Mouse (Mus musculus) intestine, embryonic 15.5 days (tissue): ENCODE data around the gene Acp2. TPM values are rescaled to one million over a fixed set of nuclear protein-coding genes. Genes with fewer than 3 reads are reported as not detected.
"Not testable (repeated sequence)": the region's sequence is repeated elsewhere in the genome, so short reads cannot be mapped to it uniquely, and the experiment has no call there.

Experiments used
- ATAC-seq: fragments of 200-750 bp; cut with Nextera tagmentation; 2 replicates; pipeline ENCODE4 v1.8.0; 2017; ENCODE audit warnings: moderate TSS enrichment, moderate library complexity
- H3K27ac ChIP-seq: fragments of 300-500 bp; sonication (generic); 2 replicates; pipeline ENCODE4 v1.5.1; 2015; ENCODE audit warnings: mild to moderate bottlenecking, inconsistent platforms
- H3K27me3 ChIP-seq: fragments of 300-500 bp; sonication (generic); replicated peaks from 2 replicates; pipeline ENCODE4 v1.6.1; 2015; ENCODE audit warnings: inconsistent platforms
- H3K36me3 ChIP-seq: fragments of 300-500 bp; sonication (generic); 2 replicates; pipeline ENCODE4 v1.6.1; 2015; ENCODE audit warnings: inconsistent platforms
- H3K4me1 ChIP-seq: fragments of 300-500 bp; sonication (generic); replicated peaks from 2 replicates; pipeline ENCODE4 v1.6.1; 2015; ENCODE audit warnings: inconsistent platforms
- H3K4me2 ChIP-seq: fragments of 300-500 bp; sonication (generic); replicated peaks from 2 replicates; pipeline ENCODE4 v1.6.1; 2015; ENCODE audit warnings: mild to moderate bottlenecking, inconsistent platforms
- H3K4me3 ChIP-seq: fragments of 300-500 bp; sonication (generic); replicated peaks from 2 replicates; pipeline ENCODE4 v1.5.1; 2015; ENCODE audit warnings: inconsistent platforms
- H3K9ac ChIP-seq: fragments of 300-500 bp; sonication (generic); 2 replicates; pipeline ENCODE4 v1.6.1; 2015; ENCODE audit warnings: inconsistent platforms
- H3K9me3 ChIP-seq: fragments of 300-500 bp; sonication (generic); 2 replicates; pipeline ENCODE4 v1.6.1; 2016; ENCODE audit warnings: inconsistent platforms
- WGBS: fragments of 180-500 bp; shearing (Covaris S2); methylation state at CpG from one replicate; pipeline ENCODE4 v1.1.7; 2015; 5-methylcytosine and 5-hydroxymethylcytosine counted together
- polyA plus RNA-seq: library from polyadenylated mRNA; unstranded; fragments of >200 nt; fragmentation: Nextera tagmentation; extraction: Ambion mirVana; gene quantifications from 2 replicates; pipeline ENCODE4 v1.2.1, GENCODE M21; 2015

The Acp2 gene
- polyA plus RNA-seq, 1 experiment from 2014 or later: 20.9 TPM

- ATAC-seq: no peak
- H3K4me1 ChIP-seq: peaks cover 10% of the 10 kb centered on the region
- H3K36me3 ChIP-seq: peaks cover 8% of the 10 kb centered on the region; the same call in 1 of the 2 replicates
- no peaks in the 10 kb centered on the region for H3K27me3 ChIP-seq
- 10% methylated on average over 20 of the region's 20 CpGs for WGBS
- peak overlapping the region; percentile 95 for H3K27ac ChIP-seq
- peak overlapping the region; percentile 64 for H3K4me2 ChIP-seq
- H3K9ac ChIP-seq: peak overlapping the region; percentile 73
- no peaks in the 10 kb centered on the region for H3K9me3 ChIP-seq
- peak overlapping the region; percentile 59 for H3K4me3 ChIP-seq
These were observed 429 bp downstream of the Acp2 start for GRCm38 (mm10) chr2:91202972-91203656.

- Histone ChIP-seq H3K9ac (no peak overlapping the region), H3K4me2 (no peak overlapping the region), H3K9me3 (no peaks in the 10 kb centered on the region), H3K36me3 (peaks cover 22% of the 10 kb centered on the region), H3K4me1 (peaks cover 10% of the 10 kb centered on the region), H3K4me3 (no peak overlapping the region), H3K27ac (no peak overlapping the region), H3K27me3 (no peaks in the 10 kb centered on the region)
- no peak for ATAC-seq
- WGBS: 90% methylated on average over 9 of the region's 9 CpGs
These were observed 3.6 kb downstream of the Acp2 start for GRCm38 (mm10) chr2:91206254-91206775.

DNA sequence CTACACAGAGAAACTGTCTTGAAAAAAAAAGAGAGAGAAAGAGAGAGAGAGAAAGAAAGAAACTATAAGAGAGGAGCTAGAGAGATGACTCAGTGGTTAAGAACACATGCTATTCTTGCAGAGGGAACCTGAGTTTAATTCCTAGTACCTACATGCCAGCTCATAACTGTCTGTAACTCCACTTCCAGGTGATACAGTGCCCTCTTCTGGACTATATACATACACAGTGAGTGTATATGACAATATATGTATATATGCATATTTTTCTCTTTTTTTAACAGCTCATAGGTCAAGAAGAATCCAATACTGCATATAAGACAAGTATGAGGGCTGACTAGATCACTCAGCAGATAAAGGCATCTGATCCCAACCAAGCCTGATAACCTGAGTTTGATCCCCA lies 10.6 kb downstream of the Acp2 start:
- ATAC-seq: no peak

DNA sequence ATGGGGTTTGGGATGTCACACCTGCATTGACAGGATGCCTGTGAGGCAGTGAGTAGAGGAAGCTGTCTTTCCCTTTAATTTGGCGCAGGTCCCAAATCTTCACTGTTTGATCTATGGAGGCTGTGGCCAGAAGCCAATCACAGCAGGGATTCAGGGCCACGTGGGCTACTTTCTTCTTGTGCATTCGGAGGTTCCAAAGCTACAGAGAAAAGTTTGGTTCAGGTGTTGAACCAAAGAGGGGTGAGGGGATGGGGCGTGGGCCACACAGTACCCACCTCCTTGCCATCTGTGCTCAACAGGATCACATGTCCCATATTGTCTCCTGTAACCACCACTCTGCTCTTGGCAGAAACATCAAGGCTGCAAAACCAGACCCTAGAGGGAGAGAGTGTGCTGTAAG lies 14.3 kb downstream of the Acp2 start:
- no peak for ATAC-seq
- Histone ChIP-seq H3K9me3 (no peaks in the 10 kb centered on the region), H3K4me2 (no peak overlapping the region), H3K9ac (no peak overlapping the region), H3K27ac (no peak overlapping the region), H3K4me1 (no peaks in the 10 kb centered on the region), H3K4me3 (no peak overlapping the region), H3K36me3 (peaks cover 3% of the 10 kb centered on the region), H3K27me3 (no peaks in the 10 kb centered on the region)
- 60% methylated on average over 4 of the region's 4 CpGs for WGBS

More for the DNA sequence above, 10.6 kb downstream of the Acp2 start:
- Histone ChIP-seq H3K36me3 (peaks cover 19% of the 10 kb centered on the region), H3K27ac (no peak overlapping the region), H3K9ac (no peak overlapping the region), H3K9me3 (no peaks in the 10 kb centered on the region), H3K4me1 (no peaks in the 10 kb centered on the region), H3K4me3 (no peak overlapping the region), H3K4me2 (no peak overlapping the region), H3K27me3 (no peaks in the 10 kb centered on the region)

DNA sequence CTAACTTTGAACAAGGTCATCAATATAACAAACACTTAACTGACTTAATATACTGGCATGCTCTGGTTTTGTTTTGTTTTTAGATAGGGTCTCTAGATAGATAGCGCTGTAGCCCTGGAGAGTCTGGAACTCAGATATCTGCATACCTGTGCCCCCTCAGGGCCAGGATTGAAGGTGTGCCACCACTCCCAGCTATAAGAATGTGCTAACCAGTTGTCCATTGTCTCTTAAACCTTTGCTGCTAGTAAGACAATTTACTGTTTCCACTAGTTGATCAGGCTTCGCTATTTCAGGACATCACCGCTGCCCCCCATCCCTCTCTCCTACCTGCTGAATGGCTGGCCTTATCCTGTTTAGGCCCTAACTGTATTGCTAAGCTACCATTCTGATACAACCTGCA lies 17.8 kb downstream of the Acp2 start:
- Histone ChIP-seq H3K9ac (no peak overlapping the region), H3K4me2 (no peak overlapping the region), H3K4me1 (no peaks in the 10 kb centered on the region), H3K27me3 (no peaks in the 10 kb centered on the region), H3K9me3 (no peaks in the 10 kb centered on the region), H3K4me3 (no peak overlapping the region), H3K27ac (no peak overlapping the region), H3K36me3 (no peaks in the 10 kb centered on the region)
- ATAC-seq: no peak
- WGBS: 92% methylated on average over 3 of the region's 3 CpGs

DNA sequence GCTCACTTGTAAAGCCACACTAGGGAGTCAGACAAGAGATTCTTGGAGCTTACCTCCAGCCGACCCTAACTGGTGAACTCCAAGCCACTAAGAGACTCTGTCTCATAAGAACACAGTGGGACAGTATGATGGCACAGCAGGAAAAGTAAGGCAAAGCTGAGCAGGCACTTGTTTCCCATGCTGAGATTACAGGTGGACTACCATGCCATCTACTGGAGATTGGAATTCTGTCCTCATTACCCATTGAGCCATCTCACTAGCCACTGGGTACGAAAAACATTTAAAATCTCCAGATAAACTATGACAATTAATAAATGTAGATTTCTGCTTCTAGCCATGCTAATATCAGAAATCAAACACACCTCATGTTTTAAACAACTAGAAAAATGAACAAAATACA lies 20.9 kb downstream of the Acp2 start:
- no peaks in the 10 kb centered on the region for H3K4me1 ChIP-seq
- H3K27ac ChIP-seq: no peak overlapping the region
- no peaks in the 10 kb centered on the region for H3K27me3 ChIP-seq
- no peak overlapping the region for H3K9ac ChIP-seq
- no peak for ATAC-seq
- H3K4me3 ChIP-seq: no peak overlapping the region
- H3K4me2 ChIP-seq: no peak overlapping the region
- 83% methylated on average over 2 of the region's 2 CpGs for WGBS
- H3K9me3 ChIP-seq: no peaks in the 10 kb centered on the region
- H3K36me3 ChIP-seq: no peaks in the 10 kb centered on the region

DNA sequence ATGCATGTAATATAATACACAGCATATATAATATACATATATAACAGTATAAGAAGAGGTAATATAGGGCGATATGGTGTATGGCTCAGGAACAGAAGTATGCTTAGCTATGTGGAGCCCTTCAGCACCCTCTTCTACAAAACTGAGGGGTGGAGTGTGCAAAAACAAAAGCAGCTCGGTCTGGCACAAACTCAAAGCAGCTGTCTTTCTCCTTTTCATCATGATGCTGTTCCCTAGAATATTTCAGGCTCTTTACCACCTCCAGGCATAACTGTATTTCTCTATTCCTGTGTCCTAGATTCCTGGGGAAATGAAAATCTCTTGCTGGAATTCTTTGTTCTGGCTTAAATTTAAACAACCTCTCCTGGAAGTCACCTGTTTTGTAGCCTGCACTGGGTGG lies 27.1 kb downstream of the Acp2 start:
- Histone ChIP-seq H3K9me3 (no peaks in the 10 kb centered on the region), H3K4me1 (no peaks in the 10 kb centered on the region), H3K27me3 (no peaks in the 10 kb centered on the region), H3K36me3 (no peaks in the 10 kb centered on the region), H3K9ac (no peak overlapping the region), H3K4me2 (no peak overlapping the region), H3K27ac (no peak overlapping the region), H3K4me3 (no peak overlapping the region)
- ATAC-seq: no peak
- 86% methylated on average over 2 of the region's 2 CpGs for WGBS

DNA sequence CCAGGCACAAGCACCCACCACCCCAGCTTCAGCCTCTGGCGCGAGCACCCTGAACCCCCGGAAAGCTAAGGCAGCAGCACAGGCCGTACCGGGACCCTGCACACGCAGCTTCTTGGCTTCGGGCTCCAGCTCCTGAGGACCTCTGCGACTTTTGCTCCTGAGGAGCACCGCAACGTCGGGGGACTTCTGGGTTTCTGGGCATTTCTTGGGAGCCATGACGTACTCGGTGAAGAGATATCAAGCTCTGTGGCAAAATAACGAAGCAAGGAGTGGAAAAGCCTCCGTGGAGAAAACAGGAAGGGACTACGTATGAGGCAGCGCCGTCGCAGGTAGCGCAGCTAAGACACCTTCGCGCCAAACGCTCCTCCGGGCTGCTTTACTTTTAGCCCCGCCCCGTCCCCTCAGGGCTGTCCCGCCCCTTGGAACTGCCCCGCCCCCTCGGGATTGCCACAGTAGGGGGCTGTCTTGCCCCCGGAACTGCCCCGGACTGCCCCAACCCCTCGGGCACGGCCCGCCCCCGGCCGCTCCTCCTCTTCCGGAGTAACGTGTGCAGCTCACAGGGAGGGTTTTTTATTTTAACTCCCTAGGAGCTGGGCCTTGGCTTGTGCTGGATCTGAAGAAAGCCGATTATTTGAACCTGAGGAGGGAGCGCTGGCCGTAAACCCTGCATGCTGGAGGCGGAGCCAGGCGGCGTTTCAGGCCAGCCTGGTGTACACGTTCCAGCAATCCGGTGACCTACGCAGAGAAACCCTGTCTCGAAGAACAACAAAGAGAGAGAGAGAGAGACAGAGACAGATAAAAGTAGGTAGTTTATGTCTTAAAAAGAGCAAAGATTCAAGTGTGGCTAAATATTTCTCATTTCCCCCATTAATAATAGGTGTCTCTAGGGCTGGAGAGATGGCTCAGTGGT lies 34.2 kb downstream of the Acp2 start, which contains the start of gene Ddb2:
Gene Ddb2 (minus strand): TSS at position 382 of the 910 bp plus-strand sequence.
- peak within 1 kb of the TSS; percentile 91 for H3K4me2 ChIP-seq
- H3K9me3 ChIP-seq: no peaks in the 10 kb centered on the region
- no peaks in the 10 kb centered on the region for H3K4me1 ChIP-seq
- H3K27ac ChIP-seq: peak within 1 kb of the TSS; percentile 93
- H3K4me3 ChIP-seq: peak within 1 kb of the TSS; percentile 61
- H3K27me3 ChIP-seq: no peaks in the 10 kb centered on the region
- ATAC-seq: peak; percentile 99
- no peaks in the 10 kb centered on the region for H3K36me3 ChIP-seq
- peak within 1 kb of the TSS; percentile 65 for H3K9ac ChIP-seq
- WGBS: under 1% methylated on average over 48 of the region's 48 CpGs

GRCm38 (mm10) chr2:91237511-91238080 lies 34.9 kb downstream of the Acp2 start:
- H3K9me3 ChIP-seq, H3K9ac ChIP-seq: not testable (repeated sequence)
- WGBS: 11% methylated on average over 4 of the region's 4 CpGs

DNA sequence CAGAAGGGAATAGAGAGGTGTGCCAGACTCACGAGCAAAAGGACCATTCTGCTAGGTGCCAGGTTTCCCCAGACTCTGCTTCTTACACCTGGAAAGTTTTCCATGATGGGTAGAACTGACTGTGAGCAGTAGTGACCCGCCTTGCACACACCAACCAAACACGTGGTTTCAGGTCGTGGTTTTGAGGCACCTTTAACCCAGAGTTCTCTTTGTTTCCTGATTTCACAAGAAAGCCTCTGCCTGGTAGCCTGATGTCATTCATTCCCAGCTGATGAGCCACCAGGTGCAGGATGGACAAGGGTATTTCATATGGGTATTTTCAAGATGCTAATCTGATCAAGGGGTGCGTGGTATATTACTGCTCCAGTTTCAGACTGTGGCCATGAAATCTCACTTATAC lies 39.9 kb downstream of the Acp2 start:
- no peak for ATAC-seq

More at GRCm38 (mm10) chr2:91237511-91238080, 34.9 kb downstream of the Acp2 start:
- Histone ChIP-seq H3K4me3 (peak overlapping the region; percentile 61), H3K4me2 (peak overlapping the region; percentile 91), H3K27ac (peak overlapping the region; percentile 93)
- H3K36me3 ChIP-seq, H3K27me3 ChIP-seq, H3K4me1 ChIP-seq: not testable (repeated sequence)
- ATAC-seq: peak; percentile 59

DNA sequence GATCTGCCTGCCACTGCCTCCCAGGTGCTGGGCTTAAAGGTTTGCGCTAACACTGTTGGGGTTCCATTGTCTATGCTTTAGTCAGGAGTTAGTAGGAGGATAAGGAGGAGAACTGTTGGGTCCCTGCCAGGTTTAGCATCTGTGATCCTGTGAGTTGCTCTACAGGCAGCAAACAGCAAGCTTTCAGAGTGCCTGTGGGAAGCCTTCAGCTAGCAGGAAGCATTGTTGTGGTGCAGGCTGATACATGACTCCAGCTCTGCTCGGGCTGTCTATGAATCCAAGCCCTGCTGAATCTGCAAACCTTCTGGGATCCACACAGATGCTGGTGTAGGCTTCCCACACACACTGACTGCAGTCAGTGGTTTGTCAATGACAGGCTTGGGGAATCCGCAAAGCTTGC lies 40.7 kb downstream of the Acp2 start:
- H3K9ac ChIP-seq: no peak overlapping the region
- no peaks in the 10 kb centered on the region for H3K27me3 ChIP-seq
- no peaks in the 10 kb centered on the region for H3K4me1 ChIP-seq
- ATAC-seq: no peak
- no peak overlapping the region for H3K4me3 ChIP-seq
- 69% methylated on average over 3 of the region's 3 CpGs for WGBS
- no peak overlapping the region for H3K4me2 ChIP-seq
- no peak overlapping the region for H3K27ac ChIP-seq
- H3K9me3 ChIP-seq: no peaks in the 10 kb centered on the region
- no peaks in the 10 kb centered on the region for H3K36me3 ChIP-seq

More for the DNA sequence above, 39.9 kb downstream of the Acp2 start:
- WGBS: 60% methylated on average over 5 of the region's 5 CpGs
- Histone ChIP-seq H3K27ac (no peak overlapping the region), H3K9ac (no peak overlapping the region), H3K4me2 (no peak overlapping the region), H3K27me3 (no peaks in the 10 kb centered on the region), H3K36me3 (no peaks in the 10 kb centered on the region), H3K9me3 (no peaks in the 10 kb centered on the region), H3K4me3 (no peak overlapping the region), H3K4me1 (no peaks in the 10 kb centered on the region)

DNA sequence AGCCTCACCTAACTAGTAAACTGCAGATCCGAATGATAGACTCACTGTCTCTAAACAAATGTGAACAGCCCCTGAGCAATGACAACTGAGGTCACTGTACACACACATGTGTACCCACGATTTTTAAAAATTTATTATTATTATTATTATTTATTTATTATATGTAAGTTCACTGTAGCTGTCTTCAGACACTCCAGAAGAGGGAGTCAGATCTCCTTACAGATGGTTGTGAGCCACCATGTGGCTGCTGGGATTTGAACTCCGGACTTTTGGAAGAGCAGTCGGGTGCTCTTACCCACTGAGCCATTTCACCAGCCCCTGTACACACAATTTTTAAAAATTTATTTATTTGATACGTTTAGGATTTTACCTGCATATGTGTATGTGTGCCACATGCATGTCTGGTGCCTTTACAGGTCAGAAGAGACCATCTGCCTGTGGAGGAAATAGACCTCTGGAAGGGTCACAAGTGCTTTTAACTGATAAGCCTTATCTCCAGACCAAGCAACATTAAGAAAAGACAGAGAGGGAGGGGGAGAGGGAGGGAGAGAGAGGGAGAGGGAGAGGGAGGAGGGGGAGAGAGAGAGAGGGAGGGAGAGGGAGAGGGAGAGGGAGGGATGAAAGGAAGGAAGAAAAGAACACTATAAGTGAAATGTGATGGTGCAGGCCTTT lies 42.0 kb downstream of the Acp2 start:
- WGBS: 74% methylated on average over 5 of the region's 5 CpGs
- H3K4me1 ChIP-seq: no peaks in the 10 kb centered on the region
- no peak overlapping the region for H3K9ac ChIP-seq
- H3K4me3 ChIP-seq: no peak overlapping the region
- no peak overlapping the region for H3K4me2 ChIP-seq
- H3K27me3 ChIP-seq: no peaks in the 10 kb centered on the region
- peak; percentile 45; the same call in 1 of the 2 replicates for ATAC-seq
- no peaks in the 10 kb centered on the region for H3K36me3 ChIP-seq
- H3K27ac ChIP-seq: no peak overlapping the region
- no peaks in the 10 kb centered on the region for H3K9me3 ChIP-seq
